Mouse (Mus musculus): Measurements from ENCODE around the gene Heg1. TPM values are rescaled to one million over a fixed set of nuclear protein-coding genes. Genes with fewer than 3 reads are reported as not detected.

Gene Heg1
- polyA plus RNA-seq, 1 experiment from 2014 or later: 33.5 TPM

- TF ChIP-seq CTCF (IDR thresholded peaks at IDR 0.05) (no peak), EP300 (IDR thresholded peaks at IDR 0.05) (no peak)
- Histone ChIP-seq H3K4me1 (ENCODE audit: insufficient read depth, low read depth, low read length) (no peaks in the 10 kb centered on the region), H3K27ac (ENCODE audit: low read length) (no peak overlapping the region), H3K9ac (replicated peaks; ENCODE audit: low read depth) (no peak overlapping the region), H3K36me3 (ENCODE audit: insufficient read depth, low read length) (no peaks in the 10 kb centered on the region), H3K4me3 (ENCODE audit: low read depth, low read length) (no peak overlapping the region), H3K9me3 (ENCODE audit: low read length) (no peaks in the 10 kb centered on the region), H3K4me2 (replicated peaks; ENCODE audit: low read depth, low read length) (no peak overlapping the region), H3K27me3 (replicated peaks; ENCODE audit: insufficient read depth, low read length) (no peaks in the 10 kb centered on the region)
- ATAC-seq (no peak), DNase-seq (ENCODE audit: low spot score) (no peak)
- WGBS: 82% methylated on average over 4 of the region's 4 CpGs
Measured at GRCm38 (mm10) chr16:33770778-33771454, 86.7 kb downstream of the Heg1 start.

DNA sequence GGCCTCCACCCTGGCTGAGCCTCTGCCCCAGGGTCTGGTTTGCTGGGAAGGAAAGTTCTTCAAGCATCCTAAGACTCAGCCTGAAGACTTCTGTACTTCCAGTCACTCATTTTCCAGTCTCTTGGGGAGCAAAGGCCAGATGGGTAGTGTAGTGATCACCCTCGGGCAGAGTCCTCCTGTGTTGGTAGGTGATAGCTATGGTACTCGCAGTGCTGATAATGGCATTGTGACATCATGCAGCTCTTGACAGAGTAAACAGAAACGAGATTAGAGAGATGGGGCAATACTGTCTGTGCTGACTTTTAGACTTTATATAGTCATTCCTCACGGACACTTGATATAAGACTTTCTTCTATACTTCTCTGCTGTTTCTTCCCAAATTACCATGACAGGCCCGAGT is 88.6 kb downstream of the Heg1 start:
- DNase-seq (ENCODE audit: low spot score): no peak
- Histone ChIP-seq H3K27ac (ENCODE audit: low read length) (no peak overlapping the region), H3K4me2 (replicated peaks; ENCODE audit: low read depth, low read length) (no peak overlapping the region), H3K27me3 (replicated peaks; ENCODE audit: insufficient read depth, low read length) (no peaks in the 10 kb centered on the region), H3K4me3 (ENCODE audit: low read depth, low read length) (no peak overlapping the region), H3K36me3 (ENCODE audit: insufficient read depth, low read length) (no peaks in the 10 kb centered on the region), H3K4me1 (ENCODE audit: insufficient read depth, low read depth, low read length) (no peaks in the 10 kb centered on the region), H3K9me3 (ENCODE audit: low read length) (no peaks in the 10 kb centered on the region), H3K9ac (replicated peaks; ENCODE audit: low read depth) (no peak overlapping the region)
- no peak for TF ChIP-seq EP300 (IDR thresholded peaks at IDR 0.05)
- TF ChIP-seq CTCF (IDR thresholded peaks at IDR 0.05): no peak
- ATAC-seq: no peak
- WGBS: 72% methylated on average over 5 of the region's 5 CpGs

DNA sequence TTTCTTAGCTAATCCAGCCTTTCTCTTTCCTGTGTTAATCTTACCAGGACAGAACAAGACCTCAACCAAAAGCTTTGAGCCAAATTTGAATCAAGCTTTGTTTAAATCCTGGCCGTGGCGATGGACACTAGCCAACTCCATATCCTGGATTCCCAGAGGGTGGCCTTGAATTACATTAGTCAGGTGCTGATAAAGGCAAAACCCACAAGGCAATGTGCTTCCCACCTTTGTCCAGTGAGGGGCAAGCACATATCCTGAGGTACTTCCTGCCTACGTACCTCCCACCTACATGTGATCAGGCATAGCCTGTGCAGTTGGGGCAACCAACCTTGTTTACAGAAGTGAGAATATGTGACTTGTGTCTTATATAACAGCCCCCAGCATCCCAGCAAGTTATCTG is 90.8 kb downstream of the Heg1 start:
- H3K9ac ChIP-seq (replicated peaks; ENCODE audit: low read depth): no peak overlapping the region
- H3K27me3 ChIP-seq (replicated peaks; ENCODE audit: insufficient read depth, low read length): no peaks in the 10 kb centered on the region
- TF ChIP-seq CTCF (IDR thresholded peaks at IDR 0.05): no peak
- no peak; the same call in 1 of the 2 replicates for TF ChIP-seq EP300 (IDR thresholded peaks at IDR 0.05)
- no peak overlapping the region for H3K4me2 ChIP-seq (replicated peaks; ENCODE audit: low read depth, low read length)
- H3K36me3 ChIP-seq (ENCODE audit: insufficient read depth, low read length): no peaks in the 10 kb centered on the region
- H3K4me3 ChIP-seq (ENCODE audit: low read depth, low read length): no peak overlapping the region
- no peak overlapping the region for H3K27ac ChIP-seq (ENCODE audit: low read length)
- H3K4me1 ChIP-seq (ENCODE audit: insufficient read depth, low read depth, low read length): no peaks in the 10 kb centered on the region
- WGBS: 38% methylated on average over 3 of the region's 3 CpGs
- H3K9me3 ChIP-seq (ENCODE audit: low read length): no peaks in the 10 kb centered on the region
- ATAC-seq (peak; percentile 30), DNase-seq (ENCODE audit: low spot score) (no peak)

DNA sequence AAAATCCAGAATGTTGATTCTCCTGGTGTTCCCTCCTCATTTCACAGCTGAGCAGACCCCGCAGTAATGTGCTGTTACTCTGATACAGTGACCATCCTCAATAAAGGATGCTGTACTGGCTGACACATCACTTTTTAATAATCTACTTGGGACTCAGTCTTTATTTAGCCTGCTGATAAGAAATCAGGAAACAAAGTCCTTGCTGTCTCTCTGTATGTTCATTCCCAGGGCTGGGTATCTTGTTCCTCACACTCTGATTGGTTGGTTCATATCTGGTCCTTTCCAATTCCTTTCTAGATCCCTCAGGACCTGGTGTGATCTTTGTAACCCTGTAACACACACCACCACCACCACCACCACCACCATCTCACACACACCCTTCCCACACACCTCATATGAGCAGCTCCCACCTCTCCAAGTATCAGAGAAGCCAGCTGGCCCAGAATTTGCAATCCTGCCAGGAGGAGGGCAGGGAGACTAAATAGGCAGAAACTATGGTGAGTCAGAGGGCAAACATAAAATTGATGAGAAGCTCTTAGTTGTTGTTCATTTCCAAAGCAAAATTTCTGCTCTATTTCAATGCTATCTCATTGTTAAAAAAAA is 91.7 kb downstream of the Heg1 start:
- no peak overlapping the region for H3K9ac ChIP-seq (replicated peaks; ENCODE audit: low read depth)
- ATAC-seq (no peak), DNase-seq (ENCODE audit: low spot score) (no peak)
- H3K4me1 ChIP-seq (ENCODE audit: insufficient read depth, low read depth, low read length): no peaks in the 10 kb centered on the region
- 77% methylated on average over 1 of the region's 1 CpGs for WGBS
- H3K4me3 ChIP-seq (ENCODE audit: low read depth, low read length): no peak overlapping the region
- no peak overlapping the region for H3K27ac ChIP-seq (ENCODE audit: low read length)
- no peaks in the 10 kb centered on the region for H3K36me3 ChIP-seq (ENCODE audit: insufficient read depth, low read length)
- H3K9me3 ChIP-seq (ENCODE audit: low read length): no peaks in the 10 kb centered on the region
- H3K27me3 ChIP-seq (replicated peaks; ENCODE audit: insufficient read depth, low read length): no peaks in the 10 kb centered on the region
- H3K4me2 ChIP-seq (replicated peaks; ENCODE audit: low read depth, low read length): no peak overlapping the region
- no peak for TF ChIP-seq CTCF (IDR thresholded peaks at IDR 0.05)
- no peak for TF ChIP-seq EP300 (IDR thresholded peaks at IDR 0.05)

GRCm38 (mm10) chr16:33776766-33777529 is 92.8 kb downstream of the Heg1 start:
- 47% methylated on average over 7 of the region's 7 CpGs for WGBS
- H3K36me3 ChIP-seq (ENCODE audit: insufficient read depth, low read length): no peaks in the 10 kb centered on the region
- ATAC-seq (peak; percentile 32), DNase-seq (ENCODE audit: low spot score) (peak; percentile 42)
- H3K27me3 ChIP-seq (replicated peaks; ENCODE audit: insufficient read depth, low read length): no peaks in the 10 kb centered on the region
- no peak overlapping the region for H3K9ac ChIP-seq (replicated peaks; ENCODE audit: low read depth)
- H3K4me2 ChIP-seq (replicated peaks; ENCODE audit: low read depth, low read length): no peak overlapping the region
- H3K9me3 ChIP-seq (ENCODE audit: low read length): no peaks in the 10 kb centered on the region
- no peak overlapping the region for H3K27ac ChIP-seq (ENCODE audit: low read length)
- no peaks in the 10 kb centered on the region for H3K4me1 ChIP-seq (ENCODE audit: insufficient read depth, low read depth, low read length)
- no peak overlapping the region for H3K4me3 ChIP-seq (ENCODE audit: low read depth, low read length)
- no peak for TF ChIP-seq CTCF (IDR thresholded peaks at IDR 0.05)
- no peak for TF ChIP-seq EP300 (IDR thresholded peaks at IDR 0.05)

- no peak for TF ChIP-seq CTCF (IDR thresholded peaks at IDR 0.05)
- TF ChIP-seq EP300 (IDR thresholded peaks at IDR 0.05): no peak
- H3K9me3 ChIP-seq (ENCODE audit: low read length): no peaks in the 10 kb centered on the region
- DNase-seq (ENCODE audit: low spot score) (no peak), ATAC-seq (no peak)
- H3K36me3 ChIP-seq (ENCODE audit: insufficient read depth, low read length): no peaks in the 10 kb centered on the region
- no peaks in the 10 kb centered on the region for H3K27me3 ChIP-seq (replicated peaks; ENCODE audit: insufficient read depth, low read length)
- no peak overlapping the region for H3K9ac ChIP-seq (replicated peaks; ENCODE audit: low read depth)
- H3K4me3 ChIP-seq (ENCODE audit: low read depth, low read length): no peak overlapping the region
- no peak overlapping the region for H3K27ac ChIP-seq (ENCODE audit: low read length)
- no peaks in the 10 kb centered on the region for H3K4me1 ChIP-seq (ENCODE audit: insufficient read depth, low read depth, low read length)
- WGBS: 88% methylated on average over 6 of the region's 6 CpGs
- H3K4me2 ChIP-seq (replicated peaks; ENCODE audit: low read depth, low read length): no peak overlapping the region
Measured at GRCm38 (mm10) chr16:33777607-33778006, 93.4 kb downstream of the Heg1 start.
